Mouse (Mus musculus) hindbrain, embryonic 13.5 days (tissue): ENCODE measurements around the gene Sh3bp4. TPM values are rescaled to one million over a fixed set of nuclear protein-coding genes. Genes with fewer than 3 reads are reported as not detected.
A peak's percentile ranks its signal among the peaks of the same experiment; 100 is the strongest.

Source experiments
- ATAC-seq: fragments of 200-750 bp; cut with Nextera tagmentation; 2 replicates; pipeline ENCODE4 v1.8.0; 2017; ENCODE audit warnings: moderate TSS enrichment; ENCODE audit not compliant: low FRiP score
- H3K27ac ChIP-seq: fragments of 300-500 bp; sonication (generic); 2 replicates; pipeline ENCODE4 v1.5.1; 2015; ENCODE audit warnings: inconsistent platforms, mild to moderate bottlenecking, moderate library complexity
- H3K27me3 ChIP-seq: fragments of 300-500 bp; sonication (generic); 2 replicates; pipeline ENCODE4 v1.6.1; 2015; ENCODE audit warnings: mild to moderate bottlenecking, inconsistent platforms
- H3K36me3 ChIP-seq: fragments of 300-500 bp; sonication (generic); 2 replicates; pipeline ENCODE4 v1.6.1; 2015; ENCODE audit warnings: mild to moderate bottlenecking, inconsistent platforms
- H3K4me1 ChIP-seq: fragments of 300-500 bp; sonication (generic); replicated peaks from 2 replicates; pipeline ENCODE4 v1.6.1; 2015; ENCODE audit warnings: inconsistent platforms
- H3K4me2 ChIP-seq: fragments of 300-500 bp; sonication (generic); 2 replicates; pipeline ENCODE4 v1.6.1; 2015; ENCODE audit warnings: inconsistent platforms, mild to moderate bottlenecking, moderate library complexity
- H3K4me3 ChIP-seq: fragments of 300-500 bp; sonication (generic); 2 replicates; pipeline ENCODE4 v1.5.1; 2015; ENCODE audit warnings: mild to moderate bottlenecking, inconsistent platforms
- H3K9ac ChIP-seq: fragments of 300-500 bp; sonication (generic); 2 replicates; pipeline ENCODE4 v1.6.1; 2015; ENCODE audit warnings: mild to moderate bottlenecking, inconsistent platforms
- H3K9me3 ChIP-seq: fragments of 300-500 bp; sonication (generic); 2 replicates; pipeline ENCODE4 v1.6.1; 2016; ENCODE audit warnings: inconsistent platforms
- WGBS: fragments of 180-500 bp; shearing (Covaris S2); methylation state at CpG from one replicate; pipeline ENCODE4 v1.1.7; 2015; 5-methylcytosine and 5-hydroxymethylcytosine counted together
- polyA plus RNA-seq: library from polyadenylated mRNA; unstranded; fragments of >200 nt; fragmentation: Nextera tagmentation; extraction: Ambion mirVana; gene quantifications from 2 replicates; pipeline ENCODE4 v1.2.1, GENCODE M21; 2015

Sh3bp4 gene
- polyA plus RNA-seq, 1 experiment from 2014 or later: 20.9 TPM

DNA sequence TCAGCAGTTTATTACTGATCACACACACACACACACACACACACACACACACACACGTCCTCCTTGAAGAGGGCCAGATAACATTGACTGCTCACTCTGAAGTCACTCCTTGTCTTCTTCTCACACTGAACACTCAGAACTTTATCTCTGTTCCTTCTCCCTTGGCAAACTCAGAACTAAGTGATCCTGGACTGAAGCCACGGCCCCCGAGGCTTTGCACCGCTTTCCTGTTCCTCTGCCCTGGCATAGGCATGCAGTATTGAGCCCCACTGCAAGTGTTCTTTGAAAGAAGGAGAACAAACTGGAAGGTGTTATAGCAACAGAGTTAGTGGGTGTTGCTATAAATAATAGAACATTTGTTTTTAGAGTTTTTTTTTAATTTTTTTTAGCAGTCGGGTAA is 68.1 kb downstream of the Sh3bp4 start:
- no peaks in the 10 kb centered on the region for H3K9me3 ChIP-seq
- H3K27ac ChIP-seq: no peak overlapping the region
- WGBS: 84% methylated on average over 5 of the region's 5 CpGs
- no peak overlapping the region for H3K9ac ChIP-seq
- H3K4me1 ChIP-seq: peaks cover 41% of the 10 kb centered on the region
- H3K4me2 ChIP-seq: no peak overlapping the region
- H3K27me3 ChIP-seq: no peaks in the 10 kb centered on the region
- H3K36me3 ChIP-seq: peaks cover 21% of the 10 kb centered on the region
- no peak overlapping the region for H3K4me3 ChIP-seq
- no peak for ATAC-seq

- Histone ChIP-seq H3K4me3 (no peak overlapping the region), H3K27ac (no peak overlapping the region), H3K27me3 (no peaks in the 10 kb centered on the region), H3K36me3 (peaks cover 39% of the 10 kb centered on the region), H3K4me1 (peaks cover 32% of the 10 kb centered on the region), H3K9me3 (no peaks in the 10 kb centered on the region), H3K9ac (no peak overlapping the region), H3K4me2 (no peak overlapping the region)
- 91% methylated on average over 9 of the region's 9 CpGs for WGBS
- no peak for ATAC-seq
Measured at GRCm38 (mm10) chr1:89140113-89140512, 69.9 kb downstream of the Sh3bp4 start.

DNA sequence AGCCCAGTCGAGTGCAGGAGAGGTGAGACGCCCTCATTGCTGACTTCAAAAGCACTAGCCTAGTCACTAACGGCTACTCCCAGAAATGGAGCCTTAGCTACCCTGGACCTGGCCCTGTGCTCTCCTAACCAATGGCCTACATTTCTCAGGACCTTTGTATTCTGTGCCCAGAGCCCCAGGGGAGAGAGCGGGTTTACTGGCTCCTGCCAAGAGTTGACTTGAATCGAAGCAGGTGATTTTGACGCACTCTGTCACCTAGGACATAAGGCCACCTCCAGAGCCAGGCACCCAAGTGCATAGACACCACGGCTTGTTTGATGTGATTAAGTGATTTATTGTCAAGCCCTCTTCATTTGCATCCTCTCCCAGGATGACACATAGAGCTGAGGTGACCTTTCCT is 80.9 kb downstream of the Sh3bp4 start:
- Histone ChIP-seq H3K36me3 (peaks cover 50% of the 10 kb centered on the region), H3K4me2 (no peak overlapping the region), H3K4me1 (peaks cover 7% of the 10 kb centered on the region; the same call in 1 of the 2 replicates), H3K27me3 (no peaks in the 10 kb centered on the region), H3K9ac (no peak overlapping the region), H3K27ac (no peak overlapping the region), H3K9me3 (no peaks in the 10 kb centered on the region), H3K4me3 (no peak overlapping the region)
- ATAC-seq: no peak
- 78% methylated on average over 7 of the region's 7 CpGs for WGBS

GRCm38 (mm10) chr1:89152576-89152975 is 82.4 kb downstream of the Sh3bp4 start:
- no peak overlapping the region for H3K27ac ChIP-seq
- ATAC-seq: no peak
- WGBS: 74% methylated on average over 7 of the region's 7 CpGs
- H3K27me3 ChIP-seq: no peaks in the 10 kb centered on the region
- peaks cover 48% of the 10 kb centered on the region for H3K36me3 ChIP-seq
- no peak overlapping the region for H3K9ac ChIP-seq
- H3K4me2 ChIP-seq: no peak overlapping the region
- H3K4me1 ChIP-seq: peaks cover 7% of the 10 kb centered on the region; the same call in 1 of the 2 replicates
- no peaks in the 10 kb centered on the region for H3K9me3 ChIP-seq
- H3K4me3 ChIP-seq: no peak overlapping the region

- Histone ChIP-seq H3K27ac (no peak overlapping the region), H3K4me1 (peaks cover 4% of the 10 kb centered on the region; the same call in 1 of the 2 replicates), H3K9ac (no peak overlapping the region), H3K4me3 (no peak overlapping the region), H3K36me3 (peaks cover 45% of the 10 kb centered on the region), H3K4me2 (no peak overlapping the region), H3K9me3 (no peaks in the 10 kb centered on the region), H3K27me3 (no peaks in the 10 kb centered on the region)
- no peak for ATAC-seq
- 89% methylated on average over 6 of the region's 6 CpGs for WGBS
Measured at GRCm38 (mm10) chr1:89153203-89153602, 83.0 kb downstream of the Sh3bp4 start.

GRCm38 (mm10) chr1:89163483-89163882 is 93.3 kb downstream of the Sh3bp4 start:
- 94% methylated on average over 6 of the region's 6 CpGs for WGBS
- Histone ChIP-seq H3K4me3 (no peak overlapping the region), H3K9me3 (no peaks in the 10 kb centered on the region), H3K27ac (no peak overlapping the region), H3K9ac (no peak overlapping the region), H3K4me2 (no peak overlapping the region), H3K27me3 (no peaks in the 10 kb centered on the region), H3K4me1 (peaks cover 2% of the 10 kb centered on the region; the same call in 1 of the 2 replicates), H3K36me3 (no peaks in the 10 kb centered on the region)
- no peak for ATAC-seq

DNA sequence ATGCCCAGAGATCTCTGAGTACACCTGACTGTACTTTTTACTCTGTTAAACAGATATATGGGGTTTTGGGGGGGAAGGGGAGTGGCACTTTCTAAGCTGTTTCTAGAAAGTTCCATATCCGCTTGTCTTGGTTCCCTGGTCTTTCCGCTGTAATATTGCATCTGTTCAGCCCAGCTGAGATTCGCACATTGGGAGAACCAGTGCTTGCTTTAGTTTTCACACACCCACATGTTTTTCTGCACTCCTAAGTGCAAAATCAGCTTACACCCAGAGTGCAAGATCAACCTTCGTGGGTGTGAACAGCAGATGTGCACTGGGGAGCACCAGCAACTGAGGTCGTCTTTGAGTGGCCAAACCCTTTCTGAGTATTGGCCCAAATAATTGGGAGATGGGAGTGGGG is 94.1 kb downstream of the Sh3bp4 start:
- 92% methylated on average over 5 of the region's 5 CpGs for WGBS
- H3K36me3 ChIP-seq: no peaks in the 10 kb centered on the region

DNA sequence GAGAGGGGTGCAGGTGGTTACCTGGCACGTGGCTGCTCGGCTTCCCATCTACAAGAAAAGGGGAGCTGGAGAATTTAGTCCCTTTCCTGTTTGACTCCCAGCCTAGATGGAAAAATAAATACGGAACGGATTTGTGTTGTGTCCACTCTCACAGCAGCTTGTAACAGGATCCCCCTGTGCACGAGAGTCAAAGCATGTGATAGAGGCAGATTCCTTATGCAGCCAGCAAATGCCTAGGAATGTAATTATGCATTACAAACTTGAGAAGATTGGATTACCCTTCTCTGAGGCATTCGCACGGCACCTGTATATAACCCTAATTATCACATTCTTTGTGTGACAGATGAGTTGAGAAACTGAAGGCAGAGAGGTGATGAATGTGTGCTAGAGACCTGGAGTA is 94.5 kb downstream of the Sh3bp4 start:
- Histone ChIP-seq H3K36me3 (no peaks in the 10 kb centered on the region), H3K9me3 (no peaks in the 10 kb centered on the region), H3K27me3 (no peaks in the 10 kb centered on the region), H3K4me2 (no peak overlapping the region), H3K9ac (no peak overlapping the region), H3K4me1 (peaks cover 2% of the 10 kb centered on the region; the same call in 1 of the 2 replicates), H3K27ac (no peak overlapping the region), H3K4me3 (no peak overlapping the region)
- 65% methylated on average over 7 of the region's 7 CpGs for WGBS
- ATAC-seq: no peak

More for the DNA sequence above, 94.1 kb downstream of the Sh3bp4 start:
- Histone ChIP-seq H3K4me2 (no peak overlapping the region), H3K4me1 (peaks cover 2% of the 10 kb centered on the region; the same call in 1 of the 2 replicates), H3K4me3 (no peak overlapping the region), H3K9ac (no peak overlapping the region), H3K9me3 (no peaks in the 10 kb centered on the region), H3K27ac (no peak overlapping the region), H3K27me3 (no peaks in the 10 kb centered on the region)
- ATAC-seq: no peak

DNA sequence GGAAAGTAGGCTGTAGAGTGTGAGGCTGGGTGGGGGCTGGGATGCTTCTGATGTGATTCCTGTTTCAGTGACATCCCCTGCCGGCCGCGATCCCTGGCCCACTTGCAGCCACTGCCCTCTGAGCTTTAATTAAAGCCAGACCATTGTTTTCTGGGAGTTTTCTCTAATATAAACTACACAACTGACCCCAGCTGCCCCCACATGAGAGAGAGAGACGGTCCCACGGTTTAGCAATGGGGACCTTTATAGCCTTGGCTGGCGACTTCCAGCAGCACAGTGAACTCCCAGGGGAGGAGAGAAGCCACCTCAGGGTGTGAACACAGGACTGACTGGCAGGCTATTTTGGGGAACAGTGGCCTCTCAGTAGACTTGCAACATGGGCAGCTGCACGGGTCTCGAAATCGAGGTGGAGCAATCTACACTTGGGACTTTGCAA is 96.6 kb downstream of the Sh3bp4 start:
- no peak overlapping the region for H3K9ac ChIP-seq
- WGBS: 70% methylated on average over 9 of the region's 9 CpGs
- ATAC-seq: no peak

GRCm38 (mm10) chr1:89171275-89171767 is 101.1 kb downstream of the Sh3bp4 start:
- Histone ChIP-seq H3K27ac (peak overlapping the region; percentile 1; the same call in 1 of the 2 replicates), H3K4me3 (no peak overlapping the region), H3K9ac (no peak overlapping the region), H3K36me3 (no peaks in the 10 kb centered on the region), H3K9me3 (no peaks in the 10 kb centered on the region), H3K27me3 (no peaks in the 10 kb centered on the region), H3K4me2 (no peak overlapping the region), H3K4me1 (no peaks in the 10 kb centered on the region)
- 66% methylated on average over 8 of the region's 8 CpGs for WGBS
- peak; percentile 63; the same call in 1 of the 2 replicates for ATAC-seq

More for the DNA sequence above, 96.6 kb downstream of the Sh3bp4 start:
- Histone ChIP-seq H3K4me2 (no peak overlapping the region), H3K27me3 (no peaks in the 10 kb centered on the region), H3K4me1 (peaks cover 2% of the 10 kb centered on the region; the same call in 1 of the 2 replicates), H3K36me3 (no peaks in the 10 kb centered on the region), H3K9me3 (no peaks in the 10 kb centered on the region), H3K4me3 (no peak overlapping the region), H3K27ac (no peak overlapping the region)

GRCm38 (mm10) chr1:89174621-89175020 is 104.4 kb downstream of the Sh3bp4 start:
- no peak overlapping the region for H3K4me3 ChIP-seq
- no peak overlapping the region for H3K4me2 ChIP-seq
- ATAC-seq: no peak
- H3K9me3 ChIP-seq: no peaks in the 10 kb centered on the region
- no peaks in the 10 kb centered on the region for H3K27me3 ChIP-seq
- H3K27ac ChIP-seq: no peak overlapping the region
- H3K9ac ChIP-seq: no peak overlapping the region
- no peaks in the 10 kb centered on the region for H3K4me1 ChIP-seq
- 79% methylated on average over 7 of the region's 7 CpGs for WGBS
- no peaks in the 10 kb centered on the region for H3K36me3 ChIP-seq

DNA sequence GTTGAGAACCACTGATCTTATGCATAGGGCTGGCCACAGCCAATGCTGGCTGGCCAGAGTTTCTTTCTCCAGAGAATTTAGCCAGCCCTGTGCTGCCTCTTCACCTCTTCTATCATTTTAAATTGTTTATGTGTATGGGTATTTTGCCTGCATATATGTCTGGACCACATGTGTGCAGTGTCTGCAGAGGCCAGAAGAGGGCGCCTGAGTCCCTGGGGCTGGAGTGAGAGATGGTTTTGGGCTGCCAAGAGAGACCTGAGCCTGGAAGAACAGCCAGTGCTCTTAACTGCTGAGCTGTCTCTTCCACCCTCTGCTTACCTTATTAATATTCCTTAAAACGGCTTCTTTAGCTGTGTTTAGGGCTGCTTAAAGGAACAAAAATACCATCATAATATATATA is 105.1 kb downstream of the Sh3bp4 start:
- Histone ChIP-seq H3K9ac (no peak overlapping the region), H3K4me2 (no peak overlapping the region), H3K4me1 (no peaks in the 10 kb centered on the region), H3K4me3 (no peak overlapping the region), H3K9me3 (no peaks in the 10 kb centered on the region), H3K27ac (no peak overlapping the region), H3K36me3 (no peaks in the 10 kb centered on the region), H3K27me3 (no peaks in the 10 kb centered on the region)
- no peak for ATAC-seq
- WGBS: 68% methylated on average over 2 of the region's 2 CpGs

- peak; percentile 70 for ATAC-seq
- Histone ChIP-seq H3K9ac (no peak overlapping the region), H3K27me3 (no peaks in the 10 kb centered on the region), H3K4me3 (no peak overlapping the region), H3K9me3 (no peaks in the 10 kb centered on the region), H3K36me3 (no peaks in the 10 kb centered on the region), H3K4me2 (peak overlapping the region; percentile 38; the same call in 1 of the 2 replicates), H3K4me1 (peaks cover 16% of the 10 kb centered on the region), H3K27ac (0 out of 2 replicates have a peak overlapping the region, but pooled peaks have one; percentile 49)
- WGBS: 13% methylated on average over 9 of the region's 9 CpGs
Measured at GRCm38 (mm10) chr1:89183261-89183831, 113.1 kb downstream of the Sh3bp4 start.
